Mouse (Mus musculus) c-Kit-positive CD71-positive TER-119-positive erythroid progenitor cells, embryonic 14.5 days (primary cell): Measurements from ENCODE around the gene Nfe2l2.

ENCODE experiments used
- DNase-seq: peaks from one replicate; pipeline ENCODE4 v3.0.0-alpha.2; 2013; ENCODE audit warnings: low spot score

Gene Nfe2l2

DNA sequence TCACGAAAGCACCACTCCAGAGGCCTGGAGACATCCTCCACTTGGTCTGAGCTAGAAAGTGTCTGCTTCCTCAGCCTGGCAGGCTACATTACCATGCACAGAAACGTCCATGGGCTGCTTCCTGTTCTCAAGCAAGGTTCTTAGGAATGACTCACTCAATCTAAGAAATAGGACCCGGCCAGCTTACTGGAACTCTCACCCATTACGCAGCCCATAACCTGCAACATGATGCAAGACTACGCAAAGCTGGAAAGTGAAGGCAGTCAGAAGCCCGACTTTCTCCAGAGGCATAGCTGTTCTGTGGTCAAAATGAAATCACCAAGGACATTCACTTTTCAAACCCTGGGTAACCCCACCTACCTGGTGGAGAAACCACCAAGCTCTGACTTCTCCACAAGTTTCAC is 19.0 kb downstream of the Nfe2l2 start:
- no peak for DNase-seq

GRCm38 (mm10) chr2:75684526-75684925 is 19.9 kb downstream of the Nfe2l2 start:
- DNase-seq: no peak

DNA sequence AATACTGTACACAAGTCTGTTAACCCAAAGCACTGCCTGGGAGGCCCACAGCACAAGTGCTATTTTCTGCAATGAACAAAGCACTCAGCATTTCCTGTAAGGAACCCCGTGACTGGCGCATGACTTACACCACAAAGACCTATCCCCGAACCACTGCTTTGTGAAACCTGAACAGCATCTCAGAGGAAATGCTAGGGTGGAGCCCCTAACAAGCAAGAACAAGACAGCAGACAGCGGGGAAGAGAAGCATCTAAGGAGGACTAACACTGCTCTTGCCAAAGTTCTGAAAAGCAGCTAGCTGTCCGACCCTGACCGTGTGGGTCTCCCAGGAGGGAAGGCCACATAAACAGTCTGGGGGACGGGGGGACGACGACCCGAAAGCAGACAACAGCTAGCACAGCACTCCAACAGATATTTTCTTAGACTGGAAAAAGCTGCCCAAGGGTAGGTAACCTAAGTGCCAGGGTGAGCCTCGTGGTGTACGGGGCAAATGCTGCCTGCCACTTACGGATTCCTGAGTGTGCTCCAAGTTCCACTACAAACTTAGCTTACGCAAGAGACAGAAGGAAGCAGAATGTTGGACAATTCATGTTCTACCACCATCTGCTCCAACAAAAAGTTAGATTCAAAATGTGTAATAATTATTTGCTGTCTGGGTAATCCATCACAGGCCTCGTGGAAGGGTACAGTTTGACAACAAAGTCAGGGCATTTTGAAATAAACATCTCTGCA is 21.3 kb downstream of the Nfe2l2 start:
- no peak for DNase-seq

GRCm38 (mm10) chr2:75681439-75681838 is 23.0 kb downstream of the Nfe2l2 start:
- no peak for DNase-seq

GRCm38 (mm10) chr2:75679947-75680346 is 24.5 kb downstream of the Nfe2l2 start:
- DNase-seq: no peak

- no peak for DNase-seq
These were observed 27.9 kb downstream of the Nfe2l2 start for GRCm38 (mm10) chr2:75676567-75676966.

DNA sequence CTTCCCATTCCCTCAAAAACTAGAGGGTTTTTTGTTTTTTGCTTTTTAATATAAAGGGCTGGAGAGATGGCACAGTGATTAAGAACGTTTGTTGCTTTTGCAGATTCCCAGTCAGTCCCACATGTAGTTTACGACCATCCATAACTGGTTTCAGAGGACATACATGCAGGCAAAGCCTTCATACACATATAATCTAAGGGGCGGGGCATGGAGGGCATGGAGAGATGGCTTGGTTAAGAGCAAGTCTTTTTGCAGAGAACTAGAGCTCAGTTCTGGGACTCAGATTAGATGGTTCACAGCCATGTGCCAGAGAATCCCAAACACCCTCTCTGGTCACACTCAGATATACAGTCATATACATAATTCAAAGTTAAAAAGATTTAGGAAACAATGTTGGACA is 31.9 kb downstream of the Nfe2l2 start:
- DNase-seq: no peak

GRCm38 (mm10) chr2:75671337-75671660 is 33.1 kb downstream of the Nfe2l2 start:
- no peak for DNase-seq

- DNase-seq: no peak
These were observed 33.8 kb downstream of the Nfe2l2 start for GRCm38 (mm10) chr2:75670446-75671336.

GRCm38 (mm10) chr2:75669491-75670445 is 34.7 kb downstream of the Nfe2l2 start:
- DNase-seq: no peak

DNA sequence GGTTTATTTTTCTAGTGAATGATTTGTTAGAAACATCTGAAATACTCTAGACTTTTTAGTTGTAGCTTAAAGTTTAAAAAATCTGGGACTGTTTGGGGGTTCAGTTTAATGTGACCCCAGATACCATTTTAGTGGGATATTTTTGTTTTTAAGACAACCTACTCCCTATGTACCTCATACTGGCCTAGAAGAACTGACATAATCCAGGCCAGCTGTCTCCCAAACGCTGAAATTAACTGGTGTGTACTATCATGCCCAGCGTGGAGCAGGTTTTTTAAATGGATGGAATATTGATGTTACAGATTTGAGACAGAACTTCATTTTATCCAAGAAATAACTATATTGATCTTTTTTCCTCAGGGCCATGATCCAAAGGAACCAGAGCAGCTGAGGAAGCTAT is 43.3 kb downstream of the Nfe2l2 start:
- no peak for DNase-seq

DNA sequence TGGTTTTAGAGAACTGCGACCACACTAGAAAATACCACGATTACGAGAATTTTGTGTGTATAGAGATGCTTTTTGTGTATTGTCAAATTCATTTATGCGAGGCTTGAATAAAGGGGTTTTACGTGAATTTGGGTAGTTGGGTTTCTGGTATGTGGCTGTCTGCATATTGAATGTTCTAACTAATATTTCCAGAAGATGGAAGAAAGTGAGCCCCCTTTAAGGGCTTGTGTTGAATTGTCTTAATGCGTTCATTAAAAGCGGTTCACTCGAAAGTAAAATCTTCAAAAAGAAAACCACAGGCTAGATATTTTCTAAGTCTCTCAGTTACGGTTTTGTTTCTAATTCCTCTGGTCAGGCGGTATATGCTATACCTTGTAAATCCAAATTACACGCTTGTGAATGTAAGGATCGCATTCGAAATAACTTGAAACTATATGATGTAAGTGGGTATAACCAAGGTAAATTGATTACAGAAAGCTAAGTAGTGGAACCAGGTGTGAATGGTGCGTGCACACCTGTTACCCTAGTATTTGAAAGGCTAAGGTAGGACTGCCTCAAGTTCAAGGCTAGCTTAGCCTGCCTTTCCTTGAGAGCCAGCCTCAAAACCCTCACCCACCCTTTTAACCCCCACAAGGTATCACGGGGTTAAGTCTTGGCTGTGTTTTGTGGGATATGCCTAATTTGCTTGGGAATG is 44.0 kb downstream of the Nfe2l2 start:
- no peak for DNase-seq

GRCm38 (mm10) chr2:75659629-75659960 is 44.8 kb downstream of the Nfe2l2 start:
- DNase-seq: peak; percentile 67

DNA sequence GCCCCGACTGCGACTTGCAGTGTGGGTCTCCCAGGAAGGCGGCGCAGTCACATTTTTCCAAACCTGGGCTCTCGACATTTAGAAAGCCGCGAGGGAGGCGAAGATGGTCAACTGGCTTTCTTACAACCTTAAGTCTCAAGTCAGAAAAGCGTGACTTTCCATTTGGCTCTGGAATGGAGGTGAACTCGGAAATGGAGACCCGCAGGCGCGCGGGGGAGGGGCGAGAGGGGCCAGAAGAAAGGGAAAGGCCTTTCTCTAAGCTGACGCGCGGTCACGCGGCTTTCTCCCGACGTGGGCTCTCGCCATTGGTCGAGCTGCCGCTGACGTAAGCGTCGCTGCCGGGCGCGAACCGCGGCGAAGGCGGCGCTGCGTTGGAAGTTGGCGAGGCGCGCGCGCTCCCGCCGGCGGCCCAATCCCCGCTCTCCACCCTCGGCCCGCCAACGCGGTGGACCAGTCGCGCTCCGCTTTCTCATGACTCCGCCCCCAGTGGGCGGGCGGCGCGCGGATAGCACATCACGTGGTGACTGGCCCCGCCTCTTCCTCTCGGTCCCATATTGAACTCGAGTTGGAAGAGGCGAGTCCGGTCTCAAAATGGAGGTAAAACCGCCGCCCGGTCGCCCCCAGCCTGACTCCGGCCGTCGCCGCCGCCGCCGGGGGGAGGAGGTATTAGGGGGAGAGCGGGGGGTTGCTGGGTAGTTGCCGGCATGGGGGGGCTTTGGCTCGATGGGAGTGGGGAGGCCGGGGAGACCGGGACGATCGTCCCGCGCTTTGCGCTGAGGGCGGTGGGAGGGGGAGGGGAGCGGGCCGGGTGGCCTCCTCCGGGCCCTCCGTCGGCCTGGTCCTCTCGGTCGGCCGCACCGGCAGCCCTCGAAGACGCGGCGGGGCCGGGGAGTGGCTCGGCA is 45.5 kb downstream of the Nfe2l2 start, which contains the start of gene Hnrnpa3:
Gene Hnrnpa3, plus strand, starts transcription at position 535 of the 902 bp plus-strand sequence.
- peak; percentile 98 for DNase-seq

GRCm38 (mm10) chr2:75657907-75658691 is 46.3 kb downstream of the Nfe2l2 start:
- no peak for DNase-seq

DNA sequence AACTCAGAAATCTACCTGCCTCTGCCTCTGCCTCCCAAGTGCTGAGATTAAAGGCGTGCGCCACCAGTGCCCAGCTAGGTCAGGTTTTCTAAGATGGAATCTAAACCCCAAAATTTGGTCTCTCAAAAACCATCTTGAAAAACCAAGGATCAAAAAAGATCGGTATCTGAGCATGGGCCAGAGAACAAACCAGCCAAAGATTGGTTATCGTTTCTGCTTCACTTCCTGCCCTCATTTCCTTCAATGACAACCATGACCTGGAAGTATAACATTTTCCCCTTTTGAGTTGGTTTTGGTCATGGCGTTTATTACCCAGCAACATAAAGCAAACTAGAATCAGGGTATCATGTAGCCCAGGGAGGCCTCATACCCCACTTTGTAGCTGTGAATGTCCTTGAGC is 47.5 kb downstream of the Nfe2l2 start:
- no peak for DNase-seq

- DNase-seq: no peak
These were observed 49.8 kb downstream of the Nfe2l2 start for GRCm38 (mm10) chr2:75654679-75655078.

DNA sequence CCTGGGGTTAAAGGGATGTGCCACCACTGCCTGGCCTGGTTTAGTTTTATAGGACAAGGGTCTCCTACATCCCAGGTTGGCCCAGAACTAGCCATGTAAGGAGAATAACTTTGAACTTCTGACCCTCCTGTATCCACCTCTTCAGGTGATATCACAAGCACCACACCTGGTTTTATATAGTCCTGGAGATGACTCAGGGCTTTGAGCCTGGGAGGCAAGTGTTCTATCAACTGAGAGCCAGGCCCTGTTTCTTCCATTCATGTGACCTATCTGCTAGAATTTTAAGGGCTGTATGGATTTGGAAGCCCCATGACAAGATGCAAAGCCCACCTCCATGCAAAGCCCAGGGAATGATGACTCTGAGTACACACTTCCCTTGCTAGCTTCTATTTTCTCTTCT is 51.3 kb downstream of the Nfe2l2 start:
- no peak for DNase-seq

DNA sequence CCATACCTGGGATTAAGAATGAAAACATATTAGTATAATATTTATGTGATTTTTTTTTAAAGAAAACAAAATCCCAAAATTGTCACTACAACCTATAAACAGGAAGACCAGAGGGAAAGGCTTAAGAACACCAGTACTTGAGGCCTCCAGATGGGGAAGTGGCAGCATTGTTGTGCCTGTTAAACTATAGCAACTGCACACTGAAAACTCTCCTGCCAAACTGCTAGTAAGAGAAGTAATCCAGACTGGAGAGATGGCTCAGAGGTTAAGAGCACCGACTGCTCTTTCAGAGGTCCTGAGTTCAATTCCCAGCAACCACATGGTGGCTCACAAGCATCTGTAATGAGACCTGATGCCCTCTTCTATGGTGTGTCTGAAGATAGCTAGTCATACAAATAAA is 54.0 kb downstream of the Nfe2l2 start:
- no peak for DNase-seq

DNA sequence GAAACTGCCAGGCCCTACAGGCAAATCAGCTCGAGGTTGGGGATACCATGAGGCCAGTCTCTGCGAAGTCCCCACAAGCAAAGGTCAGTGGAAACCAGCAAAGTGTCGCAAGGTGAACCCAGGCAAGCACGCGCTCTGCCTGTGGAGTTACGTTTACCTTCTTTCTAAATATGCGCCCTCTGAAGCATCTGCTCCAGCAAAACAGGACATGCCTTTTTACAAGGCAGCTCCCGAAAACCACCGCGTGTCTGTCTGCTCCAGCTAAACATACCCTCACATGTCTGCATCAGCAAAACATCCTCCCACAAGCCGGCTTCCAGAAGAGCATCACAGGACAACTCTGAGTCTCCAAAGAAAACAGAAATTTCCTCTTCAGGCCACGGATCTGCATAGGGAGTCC is 59.2 kb downstream of the Nfe2l2 start:
- no peak for DNase-seq
